Mouse (Mus musculus): ENCODE results near the gene Phc3. TPM values are rescaled to one million over a fixed set of nuclear protein-coding genes. Genes with fewer than 3 reads are reported as not detected.
"Not testable (repeated sequence)": the region's sequence is repeated elsewhere in the genome, so short reads cannot be mapped to it uniquely, and the experiment has no call there.

Phc3 gene
- polyA plus RNA-seq, 1 experiment from 2014 or later = 1.8 TPM

- no peaks in the 10 kb centered on the region for H3K9me3 ChIP-seq (replicated peaks)
- no peak overlapping the region for H3K9ac ChIP-seq
- H3K27me3 ChIP-seq = no peaks in the 10 kb centered on the region
- ATAC-seq (ENCODE audit: low read depth) = no peak
- no peaks in the 10 kb centered on the region for H3K36me3 ChIP-seq
- WGBS (ENCODE audit: insufficient replicate concordance) = 41% methylated on average over 5 of the region's 5 CpGs
- no peak overlapping the region for H3K4me2 ChIP-seq
- no peak for DNase-seq
- no peak overlapping the region for H3K4me3 ChIP-seq (replicated peaks)
- H3K27ac ChIP-seq = peak overlapping the region; percentile 11; the same call in 1 of the 2 replicates
- no peaks in the 10 kb centered on the region for H3K4me1 ChIP-seq (replicated peaks)
These were observed 105.3 kb downstream of the Phc3 start for GRCm38 (mm10) chr3:30863712-30864435.

DNA sequence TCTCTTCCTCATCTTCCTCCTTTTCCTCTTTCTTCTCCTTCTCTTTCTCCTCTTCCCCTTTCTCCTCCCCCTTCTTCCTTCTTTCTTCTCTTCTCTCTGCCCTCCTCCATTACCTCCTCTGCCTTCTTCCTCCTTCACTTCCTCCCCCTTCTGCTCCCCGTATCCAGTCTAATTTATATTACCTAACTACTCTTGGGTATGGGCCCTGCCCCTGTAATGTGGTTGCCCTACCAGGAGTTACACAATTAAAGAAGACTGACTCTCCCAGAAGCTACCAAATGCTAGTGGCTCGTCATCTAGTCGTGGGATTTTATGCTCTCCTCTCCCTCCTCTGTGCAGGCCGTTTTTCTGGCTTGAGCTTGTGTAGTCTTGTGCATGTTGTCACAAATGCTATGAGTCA is 108.5 kb downstream of the Phc3 start:
- 50% methylated on average over 4 of the region's 4 CpGs for WGBS (ENCODE audit: insufficient replicate concordance)
- Histone ChIP-seq H3K27me3 (peaks cover 27% of the 10 kb centered on the region), H3K36me3 (no peaks in the 10 kb centered on the region), H3K4me3 (replicated peaks) (no peak overlapping the region), H3K4me2 (no peak overlapping the region), H3K9me3 (replicated peaks) (no peaks in the 10 kb centered on the region), H3K9ac (no peak overlapping the region), H3K4me1 (replicated peaks) (peaks cover 5% of the 10 kb centered on the region), H3K27ac (no peak overlapping the region)
- DNase-seq = no peak
- no peak for ATAC-seq (ENCODE audit: low read depth)

DNA sequence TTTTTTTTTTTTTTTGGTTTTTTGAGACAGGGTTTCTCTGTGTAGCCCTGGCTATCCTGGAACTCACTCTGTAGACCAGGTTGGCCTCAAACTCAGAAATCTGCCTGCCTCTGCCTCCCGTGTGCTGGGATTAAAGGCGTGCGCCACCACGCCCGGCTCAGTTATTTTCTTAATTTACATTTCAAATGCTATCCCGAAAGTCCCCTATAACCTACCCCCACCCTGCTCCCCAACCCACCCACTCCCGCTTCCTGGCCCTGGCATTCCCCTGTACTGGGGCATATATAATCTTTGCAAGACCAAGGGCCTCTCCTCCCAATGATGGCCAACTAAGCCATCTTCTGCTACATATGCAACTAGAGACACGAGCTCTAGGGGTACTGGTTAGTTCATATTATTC is 109.6 kb downstream of the Phc3 start:
- H3K4me3 ChIP-seq (replicated peaks); DNase-seq: not testable (repeated sequence)
- 78% methylated on average over 8 of the region's 8 CpGs for WGBS (ENCODE audit: insufficient replicate concordance)

GRCm38 (mm10) chr3:30855604-30856458 is 113.4 kb downstream of the Phc3 start, which contains the start of gene Gpr160:
Gpr160 (plus strand) TSS chr3:30855950.
- Histone ChIP-seq H3K36me3 (no peaks in the 10 kb centered on the region), H3K27me3 (peaks cover 54% of the 10 kb centered on the region), H3K4me3 (replicated peaks) (peak within 1 kb of the TSS; percentile 66), H3K4me1 (replicated peaks) (peaks cover 11% of the 10 kb centered on the region), H3K9me3 (replicated peaks) (no peaks in the 10 kb centered on the region), H3K4me2 (peak within 1 kb of the TSS; percentile 90), H3K9ac (peak within 1 kb of the TSS; percentile 59), H3K27ac (no peak within 1 kb of the TSS)
- WGBS (ENCODE audit: insufficient replicate concordance) = 1% methylated on average over 73 of the region's 75 CpGs
- ATAC-seq (ENCODE audit: low read depth) (peak; percentile 75), DNase-seq (peak; percentile 55)

More for the DNA sequence above, 109.6 kb downstream of the Phc3 start:
- H3K9ac ChIP-seq; H3K36me3 ChIP-seq; H3K4me2 ChIP-seq; H3K9me3 ChIP-seq (replicated peaks); H3K27ac ChIP-seq; ATAC-seq (ENCODE audit: low read depth): not testable (repeated sequence)
- peaks cover 11% of the 10 kb centered on the region for H3K4me1 ChIP-seq (replicated peaks)
- peaks cover 38% of the 10 kb centered on the region for H3K27me3 ChIP-seq

- H3K9ac ChIP-seq = no peak overlapping the region
- ATAC-seq (ENCODE audit: low read depth) (no peak), DNase-seq (no peak)
- WGBS (ENCODE audit: insufficient replicate concordance) = 69% methylated on average over 5 of the region's 5 CpGs
- H3K27ac ChIP-seq = no peak overlapping the region
- H3K4me3 ChIP-seq (replicated peaks) = no peak overlapping the region
- H3K4me2 ChIP-seq = no peak overlapping the region
- H3K27me3 ChIP-seq = peaks cover 54% of the 10 kb centered on the region
- H3K36me3 ChIP-seq = no peaks in the 10 kb centered on the region
- H3K9me3 ChIP-seq (replicated peaks) = no peaks in the 10 kb centered on the region
- peaks cover 11% of the 10 kb centered on the region for H3K4me1 ChIP-seq (replicated peaks)
These were observed 115.6 kb downstream of the Phc3 start for GRCm38 (mm10) chr3:30853596-30853995.

GRCm38 (mm10) chr3:30851422-30851821 is 117.8 kb downstream of the Phc3 start:
- no peak for ATAC-seq (ENCODE audit: low read depth)
- H3K9me3 ChIP-seq (replicated peaks) = no peaks in the 10 kb centered on the region
- peaks cover 34% of the 10 kb centered on the region for H3K27me3 ChIP-seq
- H3K36me3 ChIP-seq = no peaks in the 10 kb centered on the region
- H3K4me1 ChIP-seq (replicated peaks) = peaks cover 11% of the 10 kb centered on the region
- no peak overlapping the region for H3K4me3 ChIP-seq (replicated peaks)
- no peak overlapping the region for H3K9ac ChIP-seq
- H3K4me2 ChIP-seq = no peak overlapping the region
- no peak overlapping the region for H3K27ac ChIP-seq
- WGBS (ENCODE audit: insufficient replicate concordance) = 58% methylated on average over 6 of the region's 6 CpGs
- no peak for DNase-seq

Other genes starting within 250 kb of the Phc3 start
- gene Samd7, start 223.1 kb downstream of the Phc3 start, polyA plus RNA-seq (2015; fragmentation: Nextera tagmentation; extraction: Ambion mirVana) = 0.06 and 0.09 TPM in 2 replicates
- gene Sec62, start 176.5 kb downstream of the Phc3 start, polyA plus RNA-seq (2015; fragmentation: Nextera tagmentation; extraction: Ambion mirVana) = 56.5 and 68.1 TPM in 2 replicates
- 2.7 and 3.4 TPM in 2 replicates for gene Gpr160, start 113.5 kb downstream of the Phc3 start, polyA plus RNA-seq (2015; fragmentation: Nextera tagmentation; extraction: Ambion mirVana)
- 5.0 and 7.4 TPM in 2 replicates for gene Prkci, start 26.3 kb upstream of the Phc3 start, polyA plus RNA-seq (2015; fragmentation: Nextera tagmentation; extraction: Ambion mirVana)
- gene Skil, start 125.6 kb upstream of the Phc3 start, polyA plus RNA-seq (2015; fragmentation: Nextera tagmentation; extraction: Ambion mirVana) = 4.9 and 5.8 TPM in 2 replicates
- 0.12 and 0.30 TPM in 2 replicates for gene Cldn11, start 180.5 kb upstream of the Phc3 start, polyA plus RNA-seq (2015; fragmentation: Nextera tagmentation; extraction: Ambion mirVana)

Data from liver, embryonic 13.5 days (tissue).